Mouse (Mus musculus): ENCODE measurements around the gene Uhrf2. TPM values are rescaled to one million over a fixed set of nuclear protein-coding genes. Genes with fewer than 3 reads are reported as not detected.
A peak's percentile ranks its signal among the peaks of the same experiment; 100 is the strongest.

Gene Uhrf2
- total and polyA plus RNA-seq, 3 experiments = 15.9 to 20.3 (median 17.6) TPM

DNA sequence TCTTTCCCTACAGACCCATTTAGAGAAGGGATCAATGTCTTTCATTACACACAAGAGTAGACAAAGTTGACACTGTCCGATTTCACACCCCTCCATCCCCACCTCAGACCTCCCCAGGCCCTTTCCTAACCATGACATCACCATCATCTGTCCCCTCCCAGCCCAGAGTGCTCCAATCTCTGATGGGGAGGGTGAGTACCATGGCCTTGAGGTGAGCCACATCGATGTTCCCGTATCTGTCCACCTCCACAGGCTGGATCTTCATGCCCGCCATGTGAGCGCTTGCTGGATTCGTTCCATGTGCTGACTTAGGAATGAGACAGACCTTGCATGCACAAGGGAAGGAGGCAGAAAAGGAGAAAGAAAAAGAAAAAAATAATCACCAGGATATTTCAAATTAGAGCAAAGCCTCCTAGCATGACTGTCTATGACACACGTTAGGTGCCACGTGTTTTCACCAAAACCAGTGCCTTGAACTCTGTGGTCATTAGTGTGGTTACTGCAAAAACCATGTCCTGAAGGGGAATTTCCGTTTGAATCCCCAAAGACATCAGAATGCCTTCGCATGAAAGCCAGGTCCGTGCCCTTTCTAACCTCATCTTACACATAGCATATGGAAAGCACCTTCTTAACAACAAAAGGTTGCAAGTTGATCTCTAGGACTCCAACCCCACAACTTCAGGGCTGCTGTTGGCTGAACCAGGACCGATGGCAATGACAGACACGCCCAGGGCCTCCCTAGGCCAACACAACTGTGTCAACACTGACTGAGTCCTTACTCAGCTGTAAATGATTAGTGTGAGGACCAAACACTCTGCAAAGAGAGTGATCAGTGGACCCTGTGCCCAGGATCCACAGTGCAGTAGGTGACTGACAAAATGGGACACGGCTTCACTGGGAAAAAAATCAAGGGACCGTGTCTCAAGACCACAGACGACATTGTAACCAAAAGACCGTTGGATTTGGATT, 88.3 kb downstream of the Uhrf2 start:
- H3K4me1 ChIP-seq (ENCODE audit: control insufficient read depth, insufficient read depth, low read length) = peaks cover 1% of the 10 kb centered on the region; the same call in 1 of the 2 replicates
- DNase-seq = no peak
- 84% methylated on average over 17 of the region's 17 CpGs for WGBS
- intact Hi-C loops (cut with DNase I) = no loop called here
- H3K36me3 ChIP-seq (ENCODE audit: control insufficient read depth, insufficient read depth, low read length) = no peaks in the 10 kb centered on the region
- no peak for TF ChIP-seq POLR2A (IDR thresholded peaks at IDR 0.05; ENCODE audit: insufficient read depth, low read depth, low read length)
- TF ChIP-seq CTCF (IDR thresholded peaks at IDR 0.05) = no peak
- no peak for TF ChIP-seq EP300 (IDR thresholded peaks at IDR 0.05; ENCODE audit: insufficient read depth, low read depth, low read length)
- H3K27ac ChIP-seq = no peak overlapping the region
- H3K79me2 ChIP-seq (replicated peaks; ENCODE audit: control insufficient read depth, insufficient read depth, low read length) = no peaks in the 10 kb centered on the region
- no peak overlapping the region for H3K9ac ChIP-seq (ENCODE audit: low read depth, low read length)
- H3K4me3 ChIP-seq = no peak overlapping the region
- no peaks in the 10 kb centered on the region for H3K27me3 ChIP-seq (ENCODE audit: control insufficient read depth, insufficient read depth, low read length)

GRCm38 (mm10) chr19:30124999-30125669, 94.8 kb downstream of the Uhrf2 start:
- Histone ChIP-seq H3K79me2 (replicated peaks; ENCODE audit: control insufficient read depth, insufficient read depth, low read length) (no peaks in the 10 kb centered on the region), H3K36me3 (ENCODE audit: control insufficient read depth, insufficient read depth, low read length) (no peaks in the 10 kb centered on the region), H3K9ac (ENCODE audit: low read depth, low read length) (no peak overlapping the region), H3K4me1 (ENCODE audit: control insufficient read depth, insufficient read depth, low read length) (peaks cover 1% of the 10 kb centered on the region; the same call in 1 of the 2 replicates), H3K4me3 (no peak overlapping the region), H3K27ac (no peak overlapping the region), H3K27me3 (ENCODE audit: control insufficient read depth, insufficient read depth, low read length) (no peaks in the 10 kb centered on the region)
- WGBS = 27% methylated on average over 7 of the region's 7 CpGs
- TF ChIP-seq EP300 (IDR thresholded peaks at IDR 0.05; ENCODE audit: insufficient read depth, low read depth, low read length) (no peak), CTCF (IDR thresholded peaks at IDR 0.05) (no peak), POLR2A (IDR thresholded peaks at IDR 0.05; ENCODE audit: insufficient read depth, low read depth, low read length) (no peak)
- intact Hi-C loops (cut with DNase I) = loop anchor here (10.0 kb wide), 1 partner anchor 150 kb away; no protein-coding TSS in a partner anchor
- DNase-seq = no peak

DNA sequence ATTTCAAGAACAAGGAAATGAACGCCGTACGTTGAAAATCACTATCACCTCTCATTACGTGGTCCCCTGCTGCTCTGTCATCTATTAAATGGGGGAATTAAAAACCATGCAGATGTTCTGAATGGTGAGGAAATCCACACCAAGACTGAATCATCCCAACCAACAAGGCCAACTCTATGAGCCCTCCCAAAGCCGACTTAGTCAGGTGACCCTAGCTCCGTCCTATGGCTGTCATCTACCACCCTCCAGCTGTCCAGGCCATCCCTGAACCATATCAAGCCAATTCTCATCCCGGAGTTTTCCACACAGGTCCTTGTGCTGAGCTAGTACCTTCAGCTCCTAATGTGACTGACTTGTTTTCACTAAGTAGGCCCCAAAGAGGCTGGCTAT, 95.4 kb downstream of the Uhrf2 start:
- no peaks in the 10 kb centered on the region for H3K27me3 ChIP-seq (ENCODE audit: control insufficient read depth, insufficient read depth, low read length)
- no peak overlapping the region for H3K27ac ChIP-seq
- intact Hi-C loops (cut with DNase I) = loop anchor here (10.0 kb wide), 1 partner anchor 151 kb away; no protein-coding TSS in a partner anchor
- no peak for DNase-seq
- WGBS = 44% methylated on average over 7 of the region's 7 CpGs
- H3K4me3 ChIP-seq = no peak overlapping the region
- no peak overlapping the region for H3K9ac ChIP-seq (ENCODE audit: low read depth, low read length)
- no peaks in the 10 kb centered on the region for H3K36me3 ChIP-seq (ENCODE audit: control insufficient read depth, insufficient read depth, low read length)
- no peaks in the 10 kb centered on the region for H3K79me2 ChIP-seq (replicated peaks; ENCODE audit: control insufficient read depth, insufficient read depth, low read length)
- TF ChIP-seq CTCF (IDR thresholded peaks at IDR 0.05) (no peak), POLR2A (IDR thresholded peaks at IDR 0.05; ENCODE audit: insufficient read depth, low read depth, low read length) (no peak), EP300 (IDR thresholded peaks at IDR 0.05; ENCODE audit: insufficient read depth, low read depth, low read length) (no peak)
- peaks cover 1% of the 10 kb centered on the region; the same call in 1 of the 2 replicates for H3K4me1 ChIP-seq (ENCODE audit: control insufficient read depth, insufficient read depth, low read length)

GRCm38 (mm10) chr19:30128177-30128576, 97.9 kb downstream of the Uhrf2 start:
- Histone ChIP-seq H3K27me3 (ENCODE audit: control insufficient read depth, insufficient read depth, low read length) (no peaks in the 10 kb centered on the region), H3K79me2 (replicated peaks; ENCODE audit: control insufficient read depth, insufficient read depth, low read length) (no peaks in the 10 kb centered on the region), H3K4me1 (ENCODE audit: control insufficient read depth, insufficient read depth, low read length) (peaks cover 1% of the 10 kb centered on the region; the same call in 1 of the 2 replicates), H3K4me3 (no peak overlapping the region), H3K36me3 (ENCODE audit: control insufficient read depth, insufficient read depth, low read length) (no peaks in the 10 kb centered on the region), H3K9ac (ENCODE audit: low read depth, low read length) (no peak overlapping the region), H3K27ac (no peak overlapping the region)
- no peak for TF ChIP-seq EP300 (IDR thresholded peaks at IDR 0.05; ENCODE audit: insufficient read depth, low read depth, low read length)
- TF ChIP-seq CTCF (IDR thresholded peaks at IDR 0.05) = peak; percentile 60
- intact Hi-C loops (cut with DNase I) = loop anchor here (2.0 to 10.0 kb wide), 2 partner anchors 153 to 303 kb away; no protein-coding TSS in a partner anchor
- no peak for DNase-seq
- WGBS = 38% methylated on average over 4 of the region's 4 CpGs

DNA sequence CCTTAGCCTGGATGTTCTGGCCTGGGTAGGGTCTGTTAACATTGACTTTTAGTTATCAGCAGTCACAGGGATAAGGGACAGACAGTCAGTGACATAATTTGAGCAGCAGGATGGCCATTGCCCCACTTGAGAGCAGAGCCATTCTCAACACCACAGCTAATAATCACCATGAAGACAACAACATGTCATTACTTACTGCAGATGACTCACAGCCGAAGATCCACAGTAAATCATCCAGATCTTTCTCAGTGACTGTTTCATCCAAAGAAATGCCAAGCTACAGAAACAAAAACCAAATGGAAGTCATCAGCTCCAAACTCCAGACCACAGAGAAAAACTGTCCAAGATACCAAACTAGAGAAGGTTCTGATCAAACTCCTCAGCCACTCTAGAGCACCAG, 106.0 kb downstream of the Uhrf2 start:
- no peak for DNase-seq
- no peak for TF ChIP-seq EP300 (IDR thresholded peaks at IDR 0.05; ENCODE audit: insufficient read depth, low read depth, low read length)
- TF ChIP-seq CTCF (IDR thresholded peaks at IDR 0.05) = no peak
- Histone ChIP-seq H3K27me3 (ENCODE audit: control insufficient read depth, insufficient read depth, low read length) (no peaks in the 10 kb centered on the region), H3K9ac (ENCODE audit: low read depth, low read length) (no peak overlapping the region), H3K79me2 (replicated peaks; ENCODE audit: control insufficient read depth, insufficient read depth, low read length) (no peaks in the 10 kb centered on the region), H3K27ac (no peak overlapping the region), H3K36me3 (ENCODE audit: control insufficient read depth, insufficient read depth, low read length) (no peaks in the 10 kb centered on the region), H3K4me1 (ENCODE audit: control insufficient read depth, insufficient read depth, low read length) (no peaks in the 10 kb centered on the region), H3K4me3 (no peak overlapping the region)
- 66% methylated on average over 1 of the region's 1 CpGs for WGBS
- intact Hi-C loops (cut with DNase I) = no loop called here

Other genes with a start within 250 kb of the Uhrf2 start
- 10 to 100 TPM; 11.8 to 12.9 TPM for gene 9930021J03Rik, start 224.5 kb upstream of the Uhrf2 start, total RNA-seq (2021)
- 5.7 and 12.2 TPM in 2 replicates for gene 9930021J03Rik, start 224.5 kb upstream of the Uhrf2 start, polyA plus RNA-seq (2012; rRNA removed)
- 10 to 100 TPM; 13.4 to 14.2 TPM for gene Ranbp6, start 217.5 kb upstream of the Uhrf2 start, total RNA-seq (2021)
- 2.8 and 7.9 TPM in 2 replicates for gene Ranbp6, start 217.5 kb upstream of the Uhrf2 start, polyA plus RNA-seq (2012; rRNA removed)
- gene Il33, start 105.4 kb upstream of the Uhrf2 start, total RNA-seq (2021) = 1 to 10 TPM; 5.7 to 8.2 TPM
- 3.7 and 7.3 TPM in 2 replicates for gene Il33, start 105.4 kb upstream of the Uhrf2 start, polyA plus RNA-seq (2012; rRNA removed)
- not detected for gene Trpd52l3, start 26.7 kb upstream of the Uhrf2 start, total RNA-seq (2021)
- gene Trpd52l3, start 26.7 kb upstream of the Uhrf2 start, polyA plus RNA-seq (2012; rRNA removed) = not detected in 2 replicates
- gene Gldc, start 144.9 kb downstream of the Uhrf2 start, total RNA-seq (2021) = under 1 TPM; 0.26 to 0.30 TPM
- 0.14 and 0.29 TPM in 2 replicates for gene Gldc, start 144.9 kb downstream of the Uhrf2 start, polyA plus RNA-seq (2012; rRNA removed)
- gene Mbl2, start 202.4 kb downstream of the Uhrf2 start, total RNA-seq (2021) = not detected
- gene Mbl2, start 202.4 kb downstream of the Uhrf2 start, polyA plus RNA-seq (2012; rRNA removed) = 0.67 TPM in 1 of 2 replicates, not detected in the other